Mouse (Mus musculus): Measurements from ENCODE around the gene Olfr877. TPM values are rescaled to one million over a fixed set of nuclear protein-coding genes. Genes with fewer than 3 reads are reported as not detected.

Olfr877 gene
- polyA plus RNA-seq (2014; fragmentation: Nextera tagmentation; extraction: Ambion mirVana): not detected in 2 replicates

DNA sequence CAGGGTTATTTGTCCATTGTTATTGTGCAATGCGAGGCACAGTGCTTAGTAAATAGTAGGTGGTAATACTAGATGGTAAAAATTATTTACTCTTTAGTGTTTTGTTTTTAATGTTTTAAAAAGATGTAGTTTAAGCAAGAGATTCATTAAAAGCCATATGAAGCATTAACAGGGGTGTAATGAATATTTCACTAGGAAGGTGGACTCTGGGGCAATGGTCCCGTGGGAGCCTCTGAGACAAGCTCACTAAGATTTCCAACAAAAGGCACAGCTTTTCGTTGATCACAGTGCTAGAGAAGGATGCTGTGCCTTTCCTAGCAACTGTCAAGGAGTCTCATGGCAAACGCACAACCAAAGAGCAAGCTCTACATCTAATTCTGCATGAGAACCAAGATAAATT is at the start of gene Olfr877:
Gene Olfr877 (plus strand): TSS at position 301 of the 400 bp plus-strand sequence.
- no peak within 1 kb of the TSS for H3K4me3 ChIP-seq (ENCODE audit: control insufficient read depth in 1 of 2, insufficient read depth in 1 of 2, low read depth in 1 of 2, low read length in 2 of 2)
- H3K9me3 ChIP-seq (ENCODE audit: control insufficient read depth, low read length): no peaks in the 10 kb centered on the region
- WGBS: 70% methylated on average over 4 of the region's 4 CpGs
- no peaks in the 10 kb centered on the region for H3K36me3 ChIP-seq (ENCODE audit: control insufficient read depth, insufficient read depth, low read length)
- ATAC-seq (ENCODE audit: insufficient number of reproducible peaks, insufficient read depth, low FRiP score, low read depth): no peak
- H3K4me1 ChIP-seq (ENCODE audit: control insufficient read depth in 2 of 2, insufficient read depth in 2 of 2, low read length in 2 of 2): no peaks in the 10 kb centered on the region
- no peak within 1 kb of the TSS for H3K27ac ChIP-seq (replicated peaks in 1 of 2; ENCODE audit: control insufficient read depth in 1 of 2, insufficient read depth in 1 of 2, low read depth in 2 of 2, low read length in 2 of 2)
- H3K9ac ChIP-seq (ENCODE audit: low read length): no peak within 1 kb of the TSS
- no peak within 1 kb of the TSS for H3K4me2 ChIP-seq (ENCODE audit: low read length)
- H3K27me3 ChIP-seq (ENCODE audit: control insufficient read depth, insufficient read depth, low read length): no peaks in the 10 kb centered on the region

DNA sequence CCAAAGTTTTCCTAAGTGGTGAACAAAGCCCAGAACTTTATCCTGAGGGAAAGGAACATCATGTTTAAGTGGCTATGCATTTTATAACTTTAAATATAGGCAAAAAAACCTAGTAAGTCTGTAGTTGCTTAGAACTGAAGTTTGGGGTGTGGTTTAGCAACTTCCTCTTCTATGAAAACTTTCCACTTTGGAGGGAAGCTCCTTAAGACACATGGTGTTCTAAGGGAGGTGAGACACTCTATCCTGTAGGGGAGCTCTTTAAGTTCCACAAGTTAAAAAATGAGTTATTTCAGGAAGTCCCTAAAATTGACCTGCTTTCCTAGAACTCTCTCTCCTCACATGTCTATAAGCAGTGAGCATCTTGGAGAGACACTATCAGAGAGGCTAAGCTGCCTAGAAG is 46.8 kb upstream of the Olfr877 start:
- Histone ChIP-seq H3K36me3 (ENCODE audit: control insufficient read depth, insufficient read depth, low read length) (no peaks in the 10 kb centered on the region), H3K4me3 (ENCODE audit: control insufficient read depth in 1 of 2, insufficient read depth in 1 of 2, low read depth in 1 of 2, low read length in 2 of 2) (no peak overlapping the region), H3K27ac (replicated peaks in 1 of 2; ENCODE audit: control insufficient read depth in 1 of 2, insufficient read depth in 1 of 2, low read depth in 2 of 2, low read length in 2 of 2) (no peak overlapping the region), H3K4me1 (ENCODE audit: control insufficient read depth in 2 of 2, insufficient read depth in 2 of 2, low read length in 2 of 2) (no peaks in the 10 kb centered on the region; a peak in 1 of 4 replicates), H3K27me3 (ENCODE audit: control insufficient read depth, insufficient read depth, low read length) (no peaks in the 10 kb centered on the region), H3K9me3 (ENCODE audit: control insufficient read depth, low read length) (no peaks in the 10 kb centered on the region), H3K9ac (ENCODE audit: low read length) (no peak overlapping the region), H3K4me2 (ENCODE audit: low read length) (no peak overlapping the region)
- no peak for ATAC-seq (ENCODE audit: insufficient number of reproducible peaks, insufficient read depth, low FRiP score, low read depth)

GRCm38 (mm10) chr9:37808456-37808855 is 45.6 kb upstream of the Olfr877 start:
- Histone ChIP-seq H3K4me3 (ENCODE audit: control insufficient read depth in 1 of 2, insufficient read depth in 1 of 2, low read depth in 1 of 2, low read length in 2 of 2) (no peak overlapping the region), H3K9ac (ENCODE audit: low read length) (no peak overlapping the region), H3K9me3 (ENCODE audit: control insufficient read depth, low read length) (no peaks in the 10 kb centered on the region), H3K4me2 (ENCODE audit: low read length) (no peak overlapping the region), H3K36me3 (ENCODE audit: control insufficient read depth, insufficient read depth, low read length) (no peaks in the 10 kb centered on the region), H3K27ac (replicated peaks in 1 of 2; ENCODE audit: control insufficient read depth in 1 of 2, insufficient read depth in 1 of 2, low read depth in 2 of 2, low read length in 2 of 2) (no peak overlapping the region), H3K27me3 (ENCODE audit: control insufficient read depth, insufficient read depth, low read length) (no peaks in the 10 kb centered on the region), H3K4me1 (ENCODE audit: control insufficient read depth in 2 of 2, insufficient read depth in 2 of 2, low read length in 2 of 2) (no peaks in the 10 kb centered on the region; a peak in 1 of 4 replicates)
- ATAC-seq (ENCODE audit: insufficient number of reproducible peaks, insufficient read depth, low FRiP score, low read depth): no peak
- 73% methylated on average over 3 of the region's 3 CpGs for WGBS

DNA sequence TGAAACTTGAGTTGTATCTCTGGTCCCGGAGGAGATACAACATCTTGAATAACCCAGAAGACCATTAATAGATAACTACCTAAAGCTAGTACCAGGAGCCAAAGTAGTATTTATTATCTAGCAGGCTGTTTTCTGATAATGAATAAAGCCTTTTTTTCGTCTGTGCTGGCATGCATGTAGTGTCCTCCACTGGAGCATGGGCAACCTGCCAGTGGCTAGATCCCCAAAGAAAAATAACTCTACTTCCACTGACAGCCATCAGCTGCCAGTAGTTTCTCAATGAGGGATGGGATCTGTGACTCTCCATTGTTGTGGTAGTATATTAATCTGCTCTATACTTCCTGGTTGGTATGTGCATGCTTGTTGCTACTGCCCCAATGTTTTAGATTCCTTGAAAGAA is 45.1 kb upstream of the Olfr877 start:
- H3K27me3 ChIP-seq (ENCODE audit: control insufficient read depth, insufficient read depth, low read length): no peaks in the 10 kb centered on the region
- H3K27ac ChIP-seq (replicated peaks in 1 of 2; ENCODE audit: control insufficient read depth in 1 of 2, insufficient read depth in 1 of 2, low read depth in 2 of 2, low read length in 2 of 2): no peak overlapping the region
- H3K4me3 ChIP-seq (ENCODE audit: control insufficient read depth in 1 of 2, insufficient read depth in 1 of 2, low read depth in 1 of 2, low read length in 2 of 2): no peak overlapping the region
- no peak overlapping the region for H3K9ac ChIP-seq (ENCODE audit: low read length)
- no peaks in the 10 kb centered on the region; a peak in 1 of 4 replicates for H3K4me1 ChIP-seq (ENCODE audit: control insufficient read depth in 2 of 2, insufficient read depth in 2 of 2, low read length in 2 of 2)
- no peak for ATAC-seq (ENCODE audit: insufficient number of reproducible peaks, insufficient read depth, low FRiP score, low read depth)
- 17% methylated on average over 2 of the region's 2 CpGs for whole genome bisulfite sequencing
- no peak overlapping the region for H3K4me2 ChIP-seq (ENCODE audit: low read length)
- H3K36me3 ChIP-seq (ENCODE audit: control insufficient read depth, insufficient read depth, low read length): no peaks in the 10 kb centered on the region
- no peaks in the 10 kb centered on the region for H3K9me3 ChIP-seq (ENCODE audit: control insufficient read depth, low read length)

DNA sequence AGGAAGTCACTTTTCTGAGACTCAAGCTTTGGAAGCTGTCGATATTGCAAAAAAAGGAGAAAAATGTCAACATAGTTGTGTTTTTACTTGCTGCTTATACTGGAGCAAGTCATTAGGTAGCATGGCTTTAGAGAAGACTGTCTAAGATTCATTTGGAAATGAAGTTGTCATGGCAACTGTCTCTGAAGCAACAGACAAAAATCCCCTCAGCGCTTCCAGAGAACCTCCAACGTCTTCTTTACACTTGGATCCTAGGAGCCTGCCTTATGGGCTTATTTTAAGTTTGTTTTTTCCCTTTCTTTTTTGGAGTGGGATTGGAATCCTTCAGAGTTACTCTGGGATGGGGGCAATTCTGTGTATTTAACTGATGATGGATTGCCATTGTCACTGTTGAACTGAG is 39.4 kb upstream of the Olfr877 start:
- no peak for ATAC-seq (ENCODE audit: insufficient number of reproducible peaks, insufficient read depth, low FRiP score, low read depth)
- WGBS: 89% methylated on average over 3 of the region's 3 CpGs
- Histone ChIP-seq H3K9ac (ENCODE audit: low read length) (no peak overlapping the region), H3K27ac (replicated peaks in 1 of 2; ENCODE audit: control insufficient read depth in 1 of 2, insufficient read depth in 1 of 2, low read depth in 2 of 2, low read length in 2 of 2) (no peak overlapping the region), H3K4me1 (ENCODE audit: control insufficient read depth in 2 of 2, insufficient read depth in 2 of 2, low read length in 2 of 2) (no peaks in the 10 kb centered on the region), H3K4me3 (ENCODE audit: control insufficient read depth in 1 of 2, insufficient read depth in 1 of 2, low read depth in 1 of 2, low read length in 2 of 2) (no peak overlapping the region), H3K4me2 (ENCODE audit: low read length) (no peak overlapping the region), H3K27me3 (ENCODE audit: control insufficient read depth, insufficient read depth, low read length) (no peaks in the 10 kb centered on the region), H3K36me3 (ENCODE audit: control insufficient read depth, insufficient read depth, low read length) (no peaks in the 10 kb centered on the region), H3K9me3 (ENCODE audit: control insufficient read depth, low read length) (no peaks in the 10 kb centered on the region)

DNA sequence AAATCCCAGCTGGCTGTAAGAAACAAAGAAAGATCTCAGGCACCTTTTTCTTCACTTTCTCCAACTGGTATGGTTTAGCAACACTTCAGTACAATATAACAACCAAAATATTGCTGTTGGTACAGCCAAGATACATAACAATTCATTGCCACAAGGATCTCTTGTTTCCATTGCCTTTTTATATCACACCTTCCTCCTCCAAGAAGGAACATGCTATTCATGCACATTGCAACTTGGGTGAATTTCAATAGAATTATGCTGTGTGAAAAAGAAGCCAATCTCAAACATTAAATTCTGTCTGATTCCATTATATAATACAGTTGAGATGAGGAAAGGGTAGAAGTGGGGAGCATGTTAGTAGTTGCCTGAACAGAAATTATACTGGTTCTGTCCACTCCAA is 24.2 kb upstream of the Olfr877 start:
- H3K9ac ChIP-seq (ENCODE audit: low read length): no peak overlapping the region
- no peaks in the 10 kb centered on the region for H3K36me3 ChIP-seq (ENCODE audit: control insufficient read depth, insufficient read depth, low read length)
- no peak overlapping the region for H3K4me3 ChIP-seq (ENCODE audit: control insufficient read depth in 1 of 2, insufficient read depth in 1 of 2, low read depth in 1 of 2, low read length in 2 of 2)
- ATAC-seq (ENCODE audit: insufficient number of reproducible peaks, insufficient read depth, low FRiP score, low read depth): no peak
- no peak overlapping the region for H3K27ac ChIP-seq (replicated peaks in 1 of 2; ENCODE audit: control insufficient read depth in 1 of 2, insufficient read depth in 1 of 2, low read depth in 2 of 2, low read length in 2 of 2)
- H3K4me1 ChIP-seq (ENCODE audit: control insufficient read depth in 2 of 2, insufficient read depth in 2 of 2, low read length in 2 of 2): no peaks in the 10 kb centered on the region
- H3K9me3 ChIP-seq (ENCODE audit: control insufficient read depth, low read length): no peaks in the 10 kb centered on the region
- no peak overlapping the region for H3K4me2 ChIP-seq (ENCODE audit: low read length)
- H3K27me3 ChIP-seq (ENCODE audit: control insufficient read depth, insufficient read depth, low read length): no peaks in the 10 kb centered on the region

GRCm38 (mm10) chr9:37833341-37833740 is 20.7 kb upstream of the Olfr877 start:
- Histone ChIP-seq H3K27me3 (ENCODE audit: control insufficient read depth, insufficient read depth, low read length) (no peaks in the 10 kb centered on the region), H3K36me3 (ENCODE audit: control insufficient read depth, insufficient read depth, low read length) (no peaks in the 10 kb centered on the region), H3K27ac (replicated peaks in 1 of 2; ENCODE audit: control insufficient read depth in 1 of 2, insufficient read depth in 1 of 2, low read depth in 2 of 2, low read length in 2 of 2) (no peak overlapping the region), H3K9ac (ENCODE audit: low read length) (no peak overlapping the region), H3K4me3 (ENCODE audit: control insufficient read depth in 1 of 2, insufficient read depth in 1 of 2, low read depth in 1 of 2, low read length in 2 of 2) (no peak overlapping the region), H3K4me2 (ENCODE audit: low read length) (no peak overlapping the region), H3K4me1 (ENCODE audit: control insufficient read depth in 2 of 2, insufficient read depth in 2 of 2, low read length in 2 of 2) (no peaks in the 10 kb centered on the region), H3K9me3 (ENCODE audit: control insufficient read depth, low read length) (no peaks in the 10 kb centered on the region)
- ATAC-seq (ENCODE audit: insufficient number of reproducible peaks, insufficient read depth, low FRiP score, low read depth): no peak
- 39% methylated on average over 1 of the region's 1 CpGs for WGBS

GRCm38 (mm10) chr9:37849267-37849666 is 4.8 kb upstream of the Olfr877 start:
- H3K4me3 ChIP-seq (ENCODE audit: control insufficient read depth in 1 of 2, insufficient read depth in 1 of 2, low read depth in 1 of 2, low read length in 2 of 2): no peak overlapping the region
- no peaks in the 10 kb centered on the region for H3K9me3 ChIP-seq (ENCODE audit: control insufficient read depth, low read length)
- no peaks in the 10 kb centered on the region for H3K36me3 ChIP-seq (ENCODE audit: control insufficient read depth, insufficient read depth, low read length)
- WGBS: 71% methylated on average over 2 of the region's 2 CpGs
- H3K4me1 ChIP-seq (ENCODE audit: control insufficient read depth in 2 of 2, insufficient read depth in 2 of 2, low read length in 2 of 2): no peaks in the 10 kb centered on the region
- no peak overlapping the region for H3K9ac ChIP-seq (ENCODE audit: low read length)
- H3K4me2 ChIP-seq (ENCODE audit: low read length): no peak overlapping the region
- no peak overlapping the region for H3K27ac ChIP-seq (replicated peaks in 1 of 2; ENCODE audit: control insufficient read depth in 1 of 2, insufficient read depth in 1 of 2, low read depth in 2 of 2, low read length in 2 of 2)
- no peak for ATAC-seq (ENCODE audit: insufficient number of reproducible peaks, insufficient read depth, low FRiP score, low read depth)
- H3K27me3 ChIP-seq (ENCODE audit: control insufficient read depth, insufficient read depth, low read length): no peaks in the 10 kb centered on the region

Data from heart, embryonic 14.5 days (tissue).